Mouse (Mus musculus): ENCODE data around the gene Ccdc170. TPM values are rescaled to one million over a fixed set of nuclear protein-coding genes. Genes with fewer than 3 reads are reported as not detected.

Ccdc170 gene
- polyA plus RNA-seq, 1 experiment from 2014 or later = not detected

DNA sequence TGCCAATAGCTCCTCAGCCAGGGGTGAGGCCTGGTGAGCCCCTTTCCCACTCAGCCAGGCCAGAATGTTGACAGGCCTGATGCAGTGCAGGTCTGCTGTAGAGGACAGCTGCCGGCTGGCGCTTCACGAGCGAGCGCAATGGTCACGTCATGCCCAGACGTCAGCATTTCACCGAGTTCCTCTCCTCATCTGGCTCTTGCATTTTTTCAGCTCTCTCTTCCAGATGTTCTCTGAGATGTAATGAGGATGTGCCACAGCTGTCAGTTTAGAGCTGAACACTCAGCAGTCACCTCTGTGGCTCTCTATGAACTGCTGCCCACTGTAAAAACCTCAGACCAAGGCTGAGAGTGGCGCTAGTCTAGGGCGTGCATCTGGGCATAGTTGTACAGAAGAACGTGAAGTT, 8.7 kb upstream of the Ccdc170 start:
- no peak for DNase-seq (ENCODE audit: low spot score)
- no peaks in the 10 kb centered on the region for H3K27me3 ChIP-seq (ENCODE audit: control insufficient read depth, insufficient read depth, low read length)
- no peak overlapping the region for H3K9ac ChIP-seq (ENCODE audit: low read length)
- WGBS = 67% methylated on average over 11 of the region's 11 CpGs
- H3K4me1 ChIP-seq (ENCODE audit: control insufficient read depth, insufficient read depth, low read length) = no peaks in the 10 kb centered on the region
- H3K4me2 ChIP-seq (ENCODE audit: low read depth, severe bottlenecking) = no peak overlapping the region
- H3K4me3 ChIP-seq (ENCODE audit: low read depth, low read length) = no peak overlapping the region
- no peaks in the 10 kb centered on the region for H3K36me3 ChIP-seq (ENCODE audit: control insufficient read depth, insufficient read depth, low read length)
- no peaks in the 10 kb centered on the region for H3K9me3 ChIP-seq (ENCODE audit: control insufficient read depth, low read length)
- H3K27ac ChIP-seq (replicated peaks; ENCODE audit: low read depth, low read length) = no peak overlapping the region
- ATAC-seq (ENCODE audit: insufficient number of reproducible peaks, low FRiP score, low TSS enrichment, low read depth) = 0 out of 2 replicates have a peak, but pooled peaks have one; percentile 47

DNA sequence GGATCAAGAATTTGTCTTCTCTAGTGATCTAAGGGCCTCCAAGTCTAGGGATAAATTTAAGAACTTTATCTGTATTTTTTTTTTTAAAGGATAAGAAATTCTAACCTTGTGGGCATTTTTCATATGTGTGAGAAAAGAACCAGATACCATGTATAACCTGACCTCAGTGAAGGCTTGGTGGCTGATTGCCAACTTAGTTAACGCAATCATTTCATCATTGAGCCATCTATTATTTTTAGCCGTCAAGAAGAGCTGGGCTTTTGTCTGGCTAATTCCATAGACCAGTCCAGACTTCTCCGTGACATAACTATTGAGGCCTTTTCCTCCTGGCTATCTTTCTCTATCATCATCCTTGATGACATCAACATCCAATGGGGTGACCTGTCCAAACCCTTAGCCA, 6.9 kb upstream of the Ccdc170 start:
- no peak for ATAC-seq (ENCODE audit: insufficient number of reproducible peaks, low FRiP score, low TSS enrichment, low read depth)
- WGBS = 94% methylated on average over 3 of the region's 3 CpGs

GRCm38 (mm10) chr10:4476604-4477003, 5.7 kb upstream of the Ccdc170 start:
- Histone ChIP-seq H3K4me1 (ENCODE audit: control insufficient read depth, insufficient read depth, low read length) (no peaks in the 10 kb centered on the region), H3K4me3 (ENCODE audit: low read depth, low read length) (no peak overlapping the region), H3K9ac (ENCODE audit: low read length) (no peak overlapping the region), H3K27me3 (ENCODE audit: control insufficient read depth, insufficient read depth, low read length) (no peaks in the 10 kb centered on the region), H3K4me2 (ENCODE audit: low read depth, severe bottlenecking) (no peak overlapping the region), H3K9me3 (ENCODE audit: control insufficient read depth, low read length) (no peaks in the 10 kb centered on the region), H3K36me3 (ENCODE audit: control insufficient read depth, insufficient read depth, low read length) (no peaks in the 10 kb centered on the region), H3K27ac (replicated peaks; ENCODE audit: low read depth, low read length) (no peak overlapping the region)
- no peak for ATAC-seq (ENCODE audit: insufficient number of reproducible peaks, low FRiP score, low TSS enrichment, low read depth)
- WGBS = 88% methylated on average over 5 of the region's 5 CpGs
- DNase-seq (ENCODE audit: low spot score) = no peak

More for the DNA sequence above, 6.9 kb upstream of the Ccdc170 start:
- Histone ChIP-seq H3K36me3 (ENCODE audit: control insufficient read depth, insufficient read depth, low read length) (no peaks in the 10 kb centered on the region), H3K9ac (ENCODE audit: low read length) (no peak overlapping the region), H3K4me3 (ENCODE audit: low read depth, low read length) (no peak overlapping the region), H3K9me3 (ENCODE audit: control insufficient read depth, low read length) (no peaks in the 10 kb centered on the region), H3K27ac (replicated peaks; ENCODE audit: low read depth, low read length) (no peak overlapping the region), H3K27me3 (ENCODE audit: control insufficient read depth, insufficient read depth, low read length) (no peaks in the 10 kb centered on the region), H3K4me1 (ENCODE audit: control insufficient read depth, insufficient read depth, low read length) (no peaks in the 10 kb centered on the region), H3K4me2 (ENCODE audit: low read depth, severe bottlenecking) (no peak overlapping the region)
- DNase-seq (ENCODE audit: low spot score) = no peak

- H3K4me1 ChIP-seq (ENCODE audit: control insufficient read depth, insufficient read depth, low read length) = 0 out of 2 replicates have a peak, but pooled peaks cover 4% of the 10 kb centered on the region
- 0 out of 2 replicates have a peak, but pooled peaks have one; percentile 57 for ATAC-seq (ENCODE audit: insufficient number of reproducible peaks, low FRiP score, low TSS enrichment, low read depth)
- no peaks in the 10 kb centered on the region for H3K36me3 ChIP-seq (ENCODE audit: control insufficient read depth, insufficient read depth, low read length)
- 29% methylated on average over 3 of the region's 3 CpGs for WGBS
- H3K27ac ChIP-seq (replicated peaks; ENCODE audit: low read depth, low read length) = no peak overlapping the region
- H3K9me3 ChIP-seq (ENCODE audit: control insufficient read depth, low read length) = no peaks in the 10 kb centered on the region
- no peak overlapping the region for H3K4me3 ChIP-seq (ENCODE audit: low read depth, low read length)
- DNase-seq (ENCODE audit: low spot score) = no peak
- no peak overlapping the region for H3K4me2 ChIP-seq (ENCODE audit: low read depth, severe bottlenecking)
- H3K9ac ChIP-seq (ENCODE audit: low read length) = no peak overlapping the region
- no peaks in the 10 kb centered on the region for H3K27me3 ChIP-seq (ENCODE audit: control insufficient read depth, insufficient read depth, low read length)
Measured at GRCm38 (mm10) chr10:4480929-4481328, 1.4 kb upstream of the Ccdc170 start.

GRCm38 (mm10) chr10:4481695-4482094, 607 bp upstream of the Ccdc170 start:
- ATAC-seq (ENCODE audit: insufficient number of reproducible peaks, low FRiP score, low TSS enrichment, low read depth) = no peak
- H3K4me2 ChIP-seq (ENCODE audit: low read depth, severe bottlenecking) = no peak overlapping the region
- no peak for DNase-seq (ENCODE audit: low spot score)
- WGBS = 82% methylated on average over 8 of the region's 8 CpGs
- no peak overlapping the region for H3K4me3 ChIP-seq (ENCODE audit: low read depth, low read length)
- H3K9ac ChIP-seq (ENCODE audit: low read length) = no peak overlapping the region
- H3K27ac ChIP-seq (replicated peaks; ENCODE audit: low read depth, low read length) = no peak overlapping the region
- H3K4me1 ChIP-seq (ENCODE audit: control insufficient read depth, insufficient read depth, low read length) = 0 out of 2 replicates have a peak, but pooled peaks cover 4% of the 10 kb centered on the region
- no peaks in the 10 kb centered on the region for H3K27me3 ChIP-seq (ENCODE audit: control insufficient read depth, insufficient read depth, low read length)
- H3K36me3 ChIP-seq (ENCODE audit: control insufficient read depth, insufficient read depth, low read length) = no peaks in the 10 kb centered on the region
- H3K9me3 ChIP-seq (ENCODE audit: control insufficient read depth, low read length) = no peaks in the 10 kb centered on the region

DNA sequence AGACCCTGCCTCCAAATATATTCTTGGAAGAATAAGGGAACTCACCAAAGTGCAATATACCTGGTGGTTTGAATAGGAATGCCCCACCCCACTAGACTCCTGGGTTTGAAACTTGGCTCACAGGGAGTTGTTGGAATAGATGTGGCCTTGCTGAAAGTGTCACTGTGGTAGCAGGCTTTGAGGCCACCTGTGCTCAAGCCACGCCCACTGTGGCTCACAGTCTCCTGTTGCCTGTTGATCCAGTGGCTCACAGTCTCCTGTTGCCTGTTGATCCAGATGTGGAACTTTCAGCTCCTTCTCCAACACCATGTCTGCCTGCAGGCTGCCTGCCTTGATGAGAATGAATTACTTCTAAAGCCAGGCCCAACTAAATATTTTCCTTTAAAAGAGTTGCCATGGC, 1.5 kb downstream of the Ccdc170 start:
- no peaks in the 10 kb centered on the region for H3K27me3 ChIP-seq (ENCODE audit: control insufficient read depth, insufficient read depth, low read length)
- no peak overlapping the region for H3K4me3 ChIP-seq (ENCODE audit: low read depth, low read length)
- WGBS = 85% methylated on average over 1 of the region's 1 CpGs
- 0 out of 2 replicates have a peak, but pooled peaks cover 4% of the 10 kb centered on the region for H3K4me1 ChIP-seq (ENCODE audit: control insufficient read depth, insufficient read depth, low read length)
- no peak overlapping the region for H3K9ac ChIP-seq (ENCODE audit: low read length)
- no peak overlapping the region for H3K4me2 ChIP-seq (ENCODE audit: low read depth, severe bottlenecking)
- no peak overlapping the region for H3K27ac ChIP-seq (replicated peaks; ENCODE audit: low read depth, low read length)
- no peaks in the 10 kb centered on the region for H3K36me3 ChIP-seq (ENCODE audit: control insufficient read depth, insufficient read depth, low read length)
- DNase-seq (ENCODE audit: low spot score) = no peak
- no peak for ATAC-seq (ENCODE audit: insufficient number of reproducible peaks, low FRiP score, low TSS enrichment, low read depth)
- no peaks in the 10 kb centered on the region for H3K9me3 ChIP-seq (ENCODE audit: control insufficient read depth, low read length)

- H3K9me3 ChIP-seq (ENCODE audit: control insufficient read depth, low read length) = no peaks in the 10 kb centered on the region
- ATAC-seq (ENCODE audit: insufficient number of reproducible peaks, low FRiP score, low TSS enrichment, low read depth) (no peak), DNase-seq (ENCODE audit: low spot score) (no peak)
- 0 out of 2 replicates have a peak, but pooled peaks cover 4% of the 10 kb centered on the region for H3K4me1 ChIP-seq (ENCODE audit: control insufficient read depth, insufficient read depth, low read length)
- no peaks in the 10 kb centered on the region for H3K27me3 ChIP-seq (ENCODE audit: control insufficient read depth, insufficient read depth, low read length)
- no peak overlapping the region for H3K4me3 ChIP-seq (ENCODE audit: low read depth, low read length)
- H3K9ac ChIP-seq (ENCODE audit: low read length) = no peak overlapping the region
- H3K36me3 ChIP-seq (ENCODE audit: control insufficient read depth, insufficient read depth, low read length) = no peaks in the 10 kb centered on the region
- no peak overlapping the region for H3K4me2 ChIP-seq (ENCODE audit: low read depth, severe bottlenecking)
- WGBS = 72% methylated on average over 9 of the region's 9 CpGs
- H3K27ac ChIP-seq (replicated peaks; ENCODE audit: low read depth, low read length) = no peak overlapping the region
Measured at GRCm38 (mm10) chr10:4484986-4485385, 2.7 kb downstream of the Ccdc170 start.

DNA sequence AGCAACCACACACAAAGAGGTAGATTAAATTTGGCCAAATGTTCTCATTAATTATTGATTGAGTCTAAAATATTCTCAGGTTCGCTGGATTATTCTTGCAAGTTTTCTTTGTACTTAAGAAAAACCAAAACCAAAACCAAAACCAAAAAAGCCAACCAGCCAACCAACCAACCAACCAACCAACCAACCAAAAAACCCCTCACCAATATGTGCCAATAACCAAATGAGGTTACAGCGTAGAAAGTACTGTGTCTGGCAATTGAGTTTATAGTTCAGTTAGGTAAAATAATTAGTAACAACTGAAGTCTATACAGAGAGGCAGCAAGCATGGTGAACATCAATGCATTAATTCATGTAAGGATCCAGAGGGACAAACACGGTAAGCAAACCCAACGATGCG, 7.6 kb downstream of the Ccdc170 start:
- Histone ChIP-seq H3K27me3 (ENCODE audit: control insufficient read depth, insufficient read depth, low read length) (no peaks in the 10 kb centered on the region), H3K9ac (ENCODE audit: low read length) (no peak overlapping the region), H3K4me2 (ENCODE audit: low read depth, severe bottlenecking) (no peak overlapping the region), H3K4me3 (ENCODE audit: low read depth, low read length) (no peak overlapping the region), H3K4me1 (ENCODE audit: control insufficient read depth, insufficient read depth, low read length) (no peaks in the 10 kb centered on the region), H3K9me3 (ENCODE audit: control insufficient read depth, low read length) (no peaks in the 10 kb centered on the region), H3K36me3 (ENCODE audit: control insufficient read depth, insufficient read depth, low read length) (no peaks in the 10 kb centered on the region), H3K27ac (replicated peaks; ENCODE audit: low read depth, low read length) (no peak overlapping the region)
- WGBS = 73% methylated on average over 5 of the region's 5 CpGs
- ATAC-seq (ENCODE audit: insufficient number of reproducible peaks, low FRiP score, low TSS enrichment, low read depth) (no peak), DNase-seq (ENCODE audit: low spot score) (no peak)

- Histone ChIP-seq H3K4me1 (ENCODE audit: control insufficient read depth, insufficient read depth, low read length) (no peaks in the 10 kb centered on the region), H3K27me3 (ENCODE audit: control insufficient read depth, insufficient read depth, low read length) (no peaks in the 10 kb centered on the region), H3K9me3 (ENCODE audit: control insufficient read depth, low read length) (no peaks in the 10 kb centered on the region), H3K4me3 (ENCODE audit: low read depth, low read length) (no peak overlapping the region), H3K4me2 (ENCODE audit: low read depth, severe bottlenecking) (no peak overlapping the region), H3K36me3 (ENCODE audit: control insufficient read depth, insufficient read depth, low read length) (no peaks in the 10 kb centered on the region), H3K27ac (replicated peaks; ENCODE audit: low read depth, low read length) (no peak overlapping the region), H3K9ac (ENCODE audit: low read length) (no peak overlapping the region)
- no peak for DNase-seq (ENCODE audit: low spot score)
- no peak for ATAC-seq (ENCODE audit: insufficient number of reproducible peaks, low FRiP score, low TSS enrichment, low read depth)
- 47% methylated on average over 2 of the region's 3 CpGs for whole genome bisulfite sequencing
Measured at GRCm38 (mm10) chr10:4491281-4491680, 9.0 kb downstream of the Ccdc170 start.

All from limb, embryonic 11.5 days (tissue).